Mouse (Mus musculus) kidney, embryonic 14.5 days (tissue): ENCODE measurements around the gene Cct8l1. TPM values are rescaled to one million over a fixed set of nuclear protein-coding genes. Genes with fewer than 3 reads are reported as not detected.

Source experiments
- ATAC-seq: fragments of 200-750 bp; cut with Nextera tagmentation; 2 replicates; pipeline ENCODE4 v1.8.0; 2017; ENCODE audit warnings: moderate number of reproducible peaks, mild to moderate bottlenecking, moderate TSS enrichment, moderate library complexity; ENCODE audit not compliant: low FRiP score, low TSS enrichment
- H3K27ac ChIP-seq: fragments of 300-500 bp; sonication (generic); 2 replicates; pipeline ENCODE4 v1.5.1; 2014; ENCODE audit warnings: low read depth, mild to moderate bottlenecking, low read length, moderate library complexity, mixed read lengths
- H3K27me3 ChIP-seq: fragments of 300-500 bp; sonication (generic); 2 replicates; pipeline ENCODE4 v1.6.1; 2014; ENCODE audit warnings: mild to moderate bottlenecking, low read length; ENCODE audit not compliant: control insufficient read depth, insufficient read depth
- H3K36me3 ChIP-seq: fragments of 300-500 bp; sonication (generic); 2 replicates; pipeline ENCODE4 v1.6.1; 2014; ENCODE audit warnings: low read length, mixed read lengths; ENCODE audit not compliant: control insufficient read depth, insufficient read depth
- H3K4me1 ChIP-seq: fragments of 300-500 bp; sonication (generic); 2 replicates; pipeline ENCODE4 v1.6.1; 2014; ENCODE audit warnings: low read length, mixed read lengths; ENCODE audit not compliant: control insufficient read depth, insufficient read depth
- H3K4me2 ChIP-seq: fragments of 300-500 bp; sonication (generic); replicated peaks from 2 replicates; pipeline ENCODE4 v1.6.1; 2014; ENCODE audit warnings: low read depth, mild to moderate bottlenecking, low read length
- H3K4me3 ChIP-seq: fragments of 300-500 bp; sonication (generic); 2 replicates; pipeline ENCODE4 v1.5.1; 2014; ENCODE audit warnings: mild to moderate bottlenecking, low read length
- H3K9ac ChIP-seq: fragments of 300-500 bp; sonication (generic); 2 replicates; pipeline ENCODE4 v1.6.1; 2014; ENCODE audit warnings: low read depth, mild to moderate bottlenecking, low read length, moderate library complexity
- H3K9me3 ChIP-seq: fragments of 300-500 bp; sonication (generic); 2 replicates; pipeline ENCODE4 v1.6.1; 2016; ENCODE audit warnings: low read length; ENCODE audit not compliant: control insufficient read depth
- WGBS: fragments of 180-500 bp; shearing (Covaris S2); extraction: QIAGEN DNeasy Blood & Tissue Kit; methylation state at CpG from one replicate; pipeline ENCODE4 v1.1.7; 2014; 5-methylcytosine and 5-hydroxymethylcytosine counted together
- polyA plus RNA-seq: library from polyadenylated mRNA; unstranded; fragments of >200 nt; fragmentation: Nextera tagmentation; extraction: Ambion mirVana; gene quantifications from 2 replicates; pipeline ENCODE4 v1.2.1, GENCODE M21; 2014

Cct8l1 gene
- polyA plus RNA-seq, 1 experiment from 2014 or later: not detected

DNA sequence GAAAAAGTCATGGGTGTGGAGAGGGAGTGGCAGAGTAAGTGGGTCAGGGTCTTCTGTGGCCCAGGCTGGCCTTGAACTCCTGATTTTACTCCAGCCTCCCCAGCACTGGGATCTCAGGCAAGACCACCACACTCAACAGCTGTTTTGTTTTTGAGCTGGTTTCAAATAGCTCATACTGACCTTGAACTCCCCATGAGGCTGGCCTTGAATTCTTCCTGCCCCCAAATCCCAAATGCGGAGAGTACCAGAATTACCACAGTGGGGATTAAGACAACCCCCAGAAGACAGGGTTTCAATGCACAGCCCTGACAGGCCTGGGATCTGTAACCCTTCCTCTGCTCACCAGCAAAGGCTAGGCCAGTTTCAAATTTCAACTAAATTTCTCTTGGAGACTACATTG, 12.1 kb downstream of the Cct8l1 start:
- Histone ChIP-seq H3K27ac (no peak overlapping the region), H3K27me3 (no peaks in the 10 kb centered on the region), H3K4me3 (no peak overlapping the region), H3K4me2 (no peak overlapping the region), H3K4me1 (no peaks in the 10 kb centered on the region), H3K9ac (no peak overlapping the region), H3K9me3 (no peaks in the 10 kb centered on the region), H3K36me3 (no peaks in the 10 kb centered on the region)
- 80% methylated on average over 1 of the region's 1 CpGs for WGBS
- ATAC-seq: no peak

DNA sequence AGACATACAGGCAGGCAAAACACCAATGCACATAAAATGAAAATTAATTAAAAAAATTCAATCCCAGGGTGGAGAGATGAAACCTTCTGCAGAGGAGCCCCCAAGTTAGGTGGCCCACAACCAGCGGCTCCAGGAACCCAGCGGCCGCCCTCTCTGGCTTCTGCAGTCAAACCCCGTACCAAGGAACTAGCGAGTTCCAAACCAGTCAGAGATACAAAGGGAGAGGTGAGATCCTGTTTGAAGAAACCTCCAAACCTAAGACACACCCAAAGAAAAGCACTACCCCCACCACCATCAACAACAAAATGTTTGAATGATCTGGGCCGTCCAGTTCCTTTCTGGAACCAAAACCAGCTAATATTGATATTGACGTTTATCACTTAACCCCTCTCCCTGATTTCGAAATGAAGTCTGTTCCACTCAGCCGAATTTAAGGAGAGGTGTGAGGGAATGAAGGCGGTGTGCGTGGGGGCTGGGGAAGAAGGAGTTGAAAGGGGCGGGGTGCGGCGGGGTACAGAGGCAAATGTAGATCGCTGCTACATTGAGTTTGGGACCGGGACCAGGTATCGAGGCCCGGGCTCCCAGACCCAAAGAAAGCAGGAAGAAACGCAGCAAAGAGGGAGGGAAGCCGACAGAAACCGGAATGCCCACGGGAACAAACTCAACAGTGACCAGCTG, 13.1 kb downstream of the Cct8l1 start:
- Histone ChIP-seq H3K9ac (peak overlapping the region; percentile 60), H3K4me3 (peak overlapping the region; percentile 68), H3K27ac (peak overlapping the region; percentile 55), H3K36me3 (no peaks in the 10 kb centered on the region), H3K4me1 (no peaks in the 10 kb centered on the region), H3K4me2 (peak overlapping the region; percentile 71), H3K27me3 (no peaks in the 10 kb centered on the region), H3K9me3 (no peaks in the 10 kb centered on the region)
- no peak; the same call in none of the 2 replicates for ATAC-seq
- 10% methylated on average over 22 of the region's 22 CpGs for WGBS

DNA sequence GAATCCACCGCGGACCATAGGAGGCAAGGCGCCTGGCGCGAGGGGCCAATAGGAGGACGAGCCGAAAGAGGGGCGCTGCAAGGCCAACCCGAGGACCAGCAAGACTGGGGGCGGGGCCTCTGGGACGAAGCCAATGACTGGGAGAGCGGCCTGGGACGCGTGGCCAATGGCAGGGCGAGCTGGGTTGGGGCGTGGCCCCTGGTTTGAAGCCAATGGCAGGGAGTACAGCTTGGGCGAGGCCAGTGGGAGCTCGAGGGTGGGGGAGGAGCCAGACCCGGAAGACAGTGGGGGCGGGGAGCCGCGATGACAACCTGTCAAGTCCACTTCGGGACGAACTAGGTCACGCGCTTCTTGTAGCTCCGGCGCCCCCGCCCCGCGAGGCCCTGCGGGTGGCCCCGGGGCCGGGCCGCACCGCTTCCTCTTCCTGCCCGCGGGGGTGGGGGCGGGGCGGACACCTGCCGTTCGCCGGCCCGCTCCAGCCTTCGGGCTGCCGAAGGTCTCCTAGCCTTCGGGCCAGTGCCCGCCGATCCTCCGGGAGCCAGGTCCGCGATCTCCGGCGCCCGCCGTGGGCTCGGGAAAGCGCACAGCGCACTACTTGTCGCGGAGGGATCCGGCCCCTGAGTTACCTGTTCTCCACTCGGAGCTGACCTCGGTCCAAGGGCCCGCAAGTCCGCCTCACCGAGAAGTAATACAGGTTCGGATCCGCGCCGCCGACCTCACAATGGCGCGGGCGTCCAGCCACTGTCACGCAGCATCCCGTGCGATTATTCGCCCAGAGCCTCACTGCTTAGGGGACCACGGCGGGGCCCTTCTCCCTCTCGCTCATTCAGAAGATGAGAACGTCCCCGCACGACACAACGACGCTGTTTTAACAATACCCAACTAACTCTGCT, 13.9 kb downstream of the Cct8l1 start:
- peak; percentile 100 for ATAC-seq

DNA sequence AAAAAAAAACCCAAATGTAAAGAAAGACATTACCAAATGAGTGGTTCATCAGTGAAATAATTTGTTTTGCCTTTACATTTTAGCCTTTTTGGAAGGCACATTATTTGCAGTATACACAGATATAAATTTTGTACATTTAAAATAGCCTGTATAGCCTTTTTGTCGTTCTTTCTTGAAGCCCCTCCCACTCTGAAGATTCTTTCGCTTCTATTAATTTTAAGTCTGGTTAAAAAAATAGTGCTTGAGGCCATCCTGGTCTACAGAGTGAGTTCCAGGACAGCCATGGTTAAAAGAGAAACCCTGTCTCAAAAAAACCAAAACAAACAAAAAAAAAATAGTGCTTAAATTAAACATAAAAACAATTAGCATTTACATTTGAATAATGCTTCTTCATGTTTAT, 14.8 kb downstream of the Cct8l1 start:
- H3K9me3 ChIP-seq: no peaks in the 10 kb centered on the region
- no peak overlapping the region for H3K27ac ChIP-seq
- peak overlapping the region; percentile 68 for H3K4me3 ChIP-seq
- H3K4me1 ChIP-seq: no peaks in the 10 kb centered on the region
- peak overlapping the region; percentile 65; the same call in 1 of the 2 replicates for H3K9ac ChIP-seq
- no peak for ATAC-seq
- peak overlapping the region; percentile 56 for H3K4me2 ChIP-seq
- H3K27me3 ChIP-seq: no peaks in the 10 kb centered on the region
- H3K36me3 ChIP-seq: no peaks in the 10 kb centered on the region
- 27% methylated on average over 2 of the region's 2 CpGs for WGBS

More for the DNA sequence above, 13.9 kb downstream of the Cct8l1 start:
- no peaks in the 10 kb centered on the region for H3K9me3 ChIP-seq
- H3K27ac ChIP-seq: peak overlapping the region; percentile 85
- H3K4me3 ChIP-seq: peak overlapping the region; percentile 68
- H3K9ac ChIP-seq: peak overlapping the region; percentile 65
- no peaks in the 10 kb centered on the region for H3K27me3 ChIP-seq
- WGBS: 0% methylated on average over 76 of the region's 87 CpGs
- H3K4me2 ChIP-seq: peak overlapping the region; percentile 71
- no peaks in the 10 kb centered on the region for H3K36me3 ChIP-seq
- no peaks in the 10 kb centered on the region for H3K4me1 ChIP-seq

DNA sequence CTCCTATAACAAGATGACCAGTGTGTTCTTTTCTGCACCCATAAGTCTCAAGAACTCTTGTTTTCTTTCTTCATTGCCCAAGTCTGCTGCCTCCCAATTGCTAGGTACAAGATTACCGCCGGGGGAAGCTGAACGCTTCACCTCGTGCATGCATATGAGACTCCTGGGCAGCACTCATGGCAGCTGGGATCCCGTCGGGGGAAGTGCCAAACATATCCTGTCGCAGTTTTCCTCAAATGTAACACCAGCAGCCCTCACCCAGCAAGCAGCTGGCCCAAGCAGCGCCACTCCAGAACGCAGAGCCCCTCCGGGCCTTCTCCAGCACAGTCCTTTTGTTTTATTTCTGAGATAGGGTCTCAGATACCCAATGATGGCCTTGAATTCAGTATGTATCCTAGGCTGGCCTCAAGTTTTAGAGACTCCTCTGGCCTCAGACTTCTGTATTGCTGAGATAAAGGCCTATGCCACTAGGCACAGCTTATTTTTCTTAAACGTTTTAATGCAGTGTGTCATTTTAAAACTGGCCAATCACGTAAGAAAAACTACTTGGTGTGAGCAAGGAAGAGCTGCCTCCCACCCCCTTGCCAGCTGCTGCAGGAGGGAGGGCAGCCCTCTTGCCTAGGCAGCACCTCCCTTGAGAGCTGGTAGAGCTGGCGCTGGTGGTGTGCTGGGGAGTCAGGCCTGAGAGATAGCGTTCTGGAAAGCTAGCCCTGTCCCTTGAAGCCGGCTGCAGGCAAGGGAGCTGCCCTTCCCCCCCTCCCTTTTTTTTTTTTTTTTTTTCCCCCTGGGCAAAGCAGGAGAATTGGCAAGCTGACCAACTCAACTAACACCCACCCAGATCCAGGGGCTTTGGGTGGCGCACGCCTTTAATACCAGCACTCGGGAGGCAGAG, 16.6 kb downstream of the Cct8l1 start:
- 61% methylated on average over 18 of the region's 18 CpGs for WGBS
- H3K9me3 ChIP-seq: 0 out of 2 replicates have a peak, but pooled peaks cover 1% of the 10 kb centered on the region
- no peak overlapping the region for H3K9ac ChIP-seq

DNA sequence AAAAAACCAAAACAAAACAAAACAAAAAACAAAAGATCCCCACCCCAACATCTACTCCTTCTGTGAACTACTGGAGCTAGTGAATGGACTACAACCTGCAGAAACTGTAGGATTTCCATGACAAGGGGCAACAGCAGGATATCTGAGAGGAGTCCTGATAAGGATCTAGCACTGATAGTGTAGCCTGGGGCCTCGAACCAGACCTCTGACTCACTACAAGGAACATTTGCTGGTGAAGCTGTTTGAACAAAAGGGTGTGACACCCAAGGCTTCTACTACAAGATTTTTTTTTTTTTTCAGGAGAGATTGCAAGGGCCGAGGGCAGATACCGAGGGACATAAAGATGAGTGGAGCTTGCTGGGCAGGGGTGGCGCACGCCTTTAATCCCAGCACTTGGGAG, 17.4 kb downstream of the Cct8l1 start:
- no peak overlapping the region for H3K9ac ChIP-seq
- no peak overlapping the region for H3K4me2 ChIP-seq
- no peak for ATAC-seq
- no peak overlapping the region for H3K4me3 ChIP-seq
- no peaks in the 10 kb centered on the region for H3K4me1 ChIP-seq
- 0 out of 2 replicates have a peak, but pooled peaks cover 2% of the 10 kb centered on the region for H3K9me3 ChIP-seq
- H3K27ac ChIP-seq: no peak overlapping the region
- no peaks in the 10 kb centered on the region for H3K27me3 ChIP-seq
- H3K36me3 ChIP-seq: no peaks in the 10 kb centered on the region
- 82% methylated on average over 5 of the region's 5 CpGs for WGBS

More for the DNA sequence above, 16.6 kb downstream of the Cct8l1 start:
- H3K36me3 ChIP-seq: no peaks in the 10 kb centered on the region
- no peak overlapping the region for H3K4me2 ChIP-seq
- H3K27ac ChIP-seq: no peak overlapping the region
- no peaks in the 10 kb centered on the region for H3K27me3 ChIP-seq
- ATAC-seq: no peak
- no peak overlapping the region for H3K4me3 ChIP-seq
- no peaks in the 10 kb centered on the region for H3K4me1 ChIP-seq

DNA sequence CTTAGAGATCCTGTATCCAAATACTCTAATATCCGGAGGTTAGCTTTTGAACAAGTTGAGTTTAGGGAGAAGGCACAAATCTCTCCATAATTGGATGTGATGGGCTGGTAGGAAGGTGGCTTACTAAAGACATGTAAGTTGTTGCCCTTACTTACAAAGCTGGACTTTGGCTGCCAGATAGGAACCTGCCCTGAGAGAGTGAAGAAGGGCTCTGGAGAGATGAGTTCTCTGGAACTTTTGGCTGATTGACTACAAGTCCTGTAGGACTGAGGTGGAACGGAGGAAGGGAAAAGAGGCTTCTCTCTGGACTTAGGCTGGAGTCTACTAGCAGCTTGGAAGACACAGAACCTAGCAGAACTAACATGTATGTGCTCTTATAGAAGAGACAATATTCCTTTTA, 19.7 kb downstream of the Cct8l1 start:
- 0 out of 2 replicates have a peak, but pooled peaks cover 2% of the 10 kb centered on the region for H3K9me3 ChIP-seq
- WGBS: 95% methylated on average over 2 of the region's 2 CpGs

DNA sequence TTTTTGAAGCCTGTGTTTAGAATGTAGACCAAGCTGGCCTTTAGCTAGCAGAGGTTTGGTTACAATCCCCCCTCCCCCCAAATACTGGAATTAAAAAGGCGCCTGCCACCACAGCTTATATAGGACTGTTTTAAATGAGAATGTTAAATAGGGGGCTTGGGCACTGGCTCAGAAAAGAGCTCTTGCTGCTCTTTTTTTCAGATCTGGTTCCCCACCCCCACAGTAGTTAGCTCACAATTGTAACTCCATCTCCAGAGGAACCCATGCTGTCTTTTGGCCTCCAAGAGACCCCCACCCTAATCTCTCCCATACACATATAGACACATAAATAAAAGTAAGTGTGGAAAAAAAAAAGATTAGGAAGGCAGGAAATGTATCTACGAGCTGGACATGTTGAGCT, 20.6 kb downstream of the Cct8l1 start:
- ATAC-seq: no peak
- no peak overlapping the region for H3K4me2 ChIP-seq
- H3K4me3 ChIP-seq: no peak overlapping the region
- no peak overlapping the region for H3K27ac ChIP-seq
- H3K27me3 ChIP-seq: no peaks in the 10 kb centered on the region
- 0 out of 2 replicates have a peak, but pooled peaks cover 2% of the 10 kb centered on the region for H3K9me3 ChIP-seq
- no peaks in the 10 kb centered on the region for H3K4me1 ChIP-seq
- no peaks in the 10 kb centered on the region for H3K36me3 ChIP-seq
- no peak overlapping the region for H3K9ac ChIP-seq
- WGBS: 67% methylated on average over 2 of the region's 2 CpGs

More for the DNA sequence above, 19.7 kb downstream of the Cct8l1 start:
- H3K27ac ChIP-seq: no peak overlapping the region
- H3K27me3 ChIP-seq: no peaks in the 10 kb centered on the region
- ATAC-seq: no peak
- no peak overlapping the region for H3K9ac ChIP-seq
- no peaks in the 10 kb centered on the region for H3K4me1 ChIP-seq
- no peak overlapping the region for H3K4me2 ChIP-seq
- no peak overlapping the region for H3K4me3 ChIP-seq
- no peaks in the 10 kb centered on the region for H3K36me3 ChIP-seq
